8 mouse cellular contexts compared by ENCODE assay signal in genomic region chr15:97351016-97351415, GRCm38 (mm10).
DNase-seq lines count a peak whose midpoint lies in the region; ATAC-seq lines count a peak whose summit lies in the region.

No protein-coding gene starts in this region.

- no peak overlapping the region for H3K9ac ChIP-seq in forebrain, embryonic 11.5 days (ENCODE audit: low read length)
- H3K9ac ChIP-seq in forebrain, embryonic 15.5 days (replicated peaks): no peak overlapping the region

- DNase-seq in forebrain, embryonic 11.5 days (ENCODE audit: low spot score): peak; percentile 35
- peak; percentile 56 to 63 for DNase-seq in right cerebral cortex, postnatal 10 days (ENCODE audit: low spot score in 2 of 2)
- no peak for DNase-seq in right cerebral cortex, postnatal 4 days
- DNase-seq in kidney, adult 8-10 months: peak; percentile 75 to 82
- DNase-seq in lung, postnatal 10 days: peak; percentile 92
- DNase-seq in thymus, adult 18-20 months: no peak
- DNase-seq in forebrain, embryonic 10.5 days (ENCODE audit: extremely low spot score, low spot score): no peak

- no peak overlapping the region for H3K27ac ChIP-seq in forebrain, embryonic 11.5 days (ENCODE audit: low read depth, low read length)
- no peak overlapping the region for H3K27ac ChIP-seq in forebrain, embryonic 15.5 days (replicated peaks)
- no peak overlapping the region for H3K27ac ChIP-seq in forebrain, embryonic 10.5 days

- H3K36me3 ChIP-seq in forebrain, embryonic 11.5 days (ENCODE audit: control insufficient read depth, insufficient read depth, low read length): no peaks in the 10 kb centered on the region
- no peaks in the 10 kb centered on the region for H3K36me3 ChIP-seq in forebrain, embryonic 15.5 days
- no peaks in the 10 kb centered on the region for H3K36me3 ChIP-seq in forebrain, embryonic 10.5 days (replicated peaks)

- 82% methylated on average over 8 of the region's 8 CpGs for WGBS in forebrain, embryonic 11.5 days
- WGBS in forebrain, embryonic 15.5 days: 70% methylated on average over 8 of the region's 8 CpGs
- WGBS in forebrain, embryonic 10.5 days: 87% methylated on average over 8 of the region's 8 CpGs

- H3K4me1 ChIP-seq in forebrain, embryonic 11.5 days (replicated peaks; ENCODE audit: control insufficient read depth, insufficient read depth, low read length): no peaks in the 10 kb centered on the region
- H3K4me1 ChIP-seq in forebrain, embryonic 15.5 days: no peaks in the 10 kb centered on the region
- H3K4me1 ChIP-seq in forebrain, embryonic 10.5 days: no peaks in the 10 kb centered on the region

- H3K9me3 ChIP-seq in forebrain, embryonic 11.5 days (ENCODE audit: control insufficient read depth, low read length): no peaks in the 10 kb centered on the region
- H3K9me3 ChIP-seq in forebrain, embryonic 15.5 days: no peaks in the 10 kb centered on the region
- H3K9me3 ChIP-seq in forebrain, embryonic 10.5 days: no peaks in the 10 kb centered on the region

- H3K4me2 ChIP-seq in forebrain, embryonic 11.5 days (ENCODE audit: low read depth, low read length, severe bottlenecking): no peak overlapping the region
- H3K4me2 ChIP-seq in forebrain, embryonic 15.5 days (replicated peaks): no peak overlapping the region

- H3K27me3 ChIP-seq in forebrain, embryonic 11.5 days (ENCODE audit: control insufficient read depth, insufficient read depth, low read length): no peaks in the 10 kb centered on the region
- no peaks in the 10 kb centered on the region for H3K27me3 ChIP-seq in forebrain, embryonic 15.5 days
- no peaks in the 10 kb centered on the region for H3K27me3 ChIP-seq in forebrain, embryonic 10.5 days (ENCODE audit: poor library complexity, severe bottlenecking)

- no peak for ATAC-seq in forebrain, embryonic 11.5 days (replicated peaks; ENCODE audit: low FRiP score)
- ATAC-seq in forebrain, embryonic 15.5 days (replicated peaks): no peak

- no peak overlapping the region for H3K4me3 ChIP-seq in forebrain, embryonic 11.5 days (ENCODE audit: low read depth, low read length)
- no peak overlapping the region for H3K4me3 ChIP-seq in forebrain, embryonic 15.5 days
- no peak overlapping the region for H3K4me3 ChIP-seq in forebrain, embryonic 10.5 days

Comparison
In these comparisons a context has a peak if more than half of its experiments do, and no peak if none do; other contexts are left out.
1. DNase-seq: peak in forebrain, embryonic 11.5 days (single experiment), right cerebral cortex, postnatal 10 days (2 of 2), kidney, adult 8-10 months (2 of 2) and lung, postnatal 10 days (single experiment); none in right cerebral cortex, postnatal 4 days (single experiment), thymus, adult 18-20 months (0 of 2) and forebrain, embryonic 10.5 days (single experiment).